Mouse (Mus musculus) mesoderm, embryonic 11.5 days (tissue): Measurements from ENCODE around the gene Ptprm.

Source experiments
- DNase-seq: peaks from one replicate; pipeline ENCODE4 v3.0.0-alpha.2; 2012; ENCODE audit warnings: low read depth, low spot score

The Ptprm gene

DNA sequence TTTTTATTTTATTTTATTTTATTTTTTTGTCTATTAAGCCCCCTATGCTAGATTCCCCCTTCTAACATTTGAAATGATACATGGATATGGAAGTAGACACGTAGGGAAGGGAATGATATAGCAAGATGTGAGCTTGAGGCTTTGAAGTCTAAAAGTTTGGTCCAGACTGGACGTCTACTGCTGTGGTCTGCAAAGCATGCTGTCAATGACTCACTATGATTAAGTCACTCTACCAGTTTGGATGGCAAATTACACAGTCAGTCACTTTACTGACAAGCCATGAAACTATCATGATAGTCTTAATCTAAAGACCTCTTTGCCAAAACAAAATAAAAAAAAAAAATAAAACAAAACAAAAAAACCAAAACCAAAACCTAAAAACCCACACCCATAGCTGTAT is 363.5 kb downstream of the Ptprm start:
- DNase-seq: no peak

DNA sequence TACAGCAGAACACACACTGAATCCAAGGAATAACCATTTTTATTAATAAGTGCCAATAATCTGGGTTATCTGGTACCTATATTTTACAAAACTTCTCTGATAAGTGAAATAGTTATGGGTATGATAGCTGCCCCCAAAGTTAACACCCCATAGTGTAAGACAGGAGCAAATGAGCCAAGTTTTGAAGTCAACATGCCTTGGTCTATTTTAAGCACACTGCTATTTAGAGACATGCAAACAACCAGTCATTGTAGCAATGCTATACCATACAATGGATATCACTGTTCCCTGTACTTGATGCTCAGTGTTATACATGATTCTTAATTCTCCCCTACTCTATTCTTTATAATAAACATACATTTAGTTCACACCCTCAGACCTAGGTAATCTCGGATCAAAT is 366.2 kb downstream of the Ptprm start:
- DNase-seq: no peak

DNA sequence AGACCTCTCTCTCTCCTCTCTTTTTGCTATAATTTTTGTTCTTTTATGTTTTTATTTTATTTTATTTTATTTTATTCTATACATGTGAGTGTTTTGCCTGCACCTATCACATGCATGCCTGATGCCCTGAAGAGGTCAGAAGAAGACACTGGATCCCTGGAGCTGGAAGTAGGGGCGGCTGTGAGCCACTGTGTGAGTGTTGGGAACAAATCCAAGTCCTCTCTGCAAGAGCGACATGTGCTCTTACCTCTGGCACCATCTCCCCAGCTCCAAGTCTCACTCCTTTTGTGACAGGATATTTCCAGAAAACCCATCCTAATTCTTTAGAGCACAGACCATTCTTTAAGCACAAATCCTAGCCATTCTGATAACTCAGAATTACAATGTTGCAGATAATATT is 372.6 kb downstream of the Ptprm start:
- DNase-seq: no peak

DNA sequence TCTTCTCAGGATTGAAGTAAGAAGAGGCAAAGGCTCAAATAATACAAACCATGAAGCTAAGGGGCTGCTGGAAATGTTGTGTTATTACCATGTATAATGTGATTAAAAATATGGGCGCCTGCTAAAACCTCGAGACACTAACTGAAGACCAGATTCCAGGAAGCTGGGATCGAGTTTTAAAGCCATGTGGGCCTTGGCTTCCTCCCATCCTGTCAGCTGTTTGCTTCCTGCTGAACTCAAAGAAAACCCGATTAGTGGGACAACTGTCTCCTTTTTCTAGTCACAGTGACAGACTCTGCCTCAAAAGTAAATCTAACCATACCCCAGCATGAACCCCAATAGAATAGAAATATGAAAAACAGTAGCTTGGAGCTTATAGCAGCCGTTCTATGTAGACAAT is 374.3 kb downstream of the Ptprm start:
- DNase-seq: no peak

DNA sequence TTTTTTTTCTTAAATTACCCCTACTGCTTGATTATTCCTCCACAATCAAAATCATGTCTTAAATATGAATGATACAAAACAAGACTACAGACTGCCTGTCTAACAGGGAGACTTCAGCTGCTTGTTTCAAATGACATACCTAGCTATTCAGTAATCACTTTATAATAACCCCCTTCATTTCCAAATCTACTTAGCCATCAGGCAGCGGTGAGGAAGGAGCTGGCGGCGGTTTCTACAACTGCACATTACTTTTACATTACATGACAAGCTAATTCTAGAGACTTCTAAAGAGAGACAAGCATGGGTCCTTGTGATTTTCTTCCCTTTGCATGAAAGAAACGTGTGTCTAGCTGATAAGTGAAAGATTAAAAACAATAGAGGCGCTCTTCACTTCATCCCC is 377.8 kb downstream of the Ptprm start:
- DNase-seq: no peak

- DNase-seq: no peak
Observed at GRCm38 (mm10) chr17:66972976-66973375, 381.3 kb downstream of the Ptprm start.

- no peak for DNase-seq
Observed at GRCm38 (mm10) chr17:66960986-66961385, 393.3 kb downstream of the Ptprm start.

- DNase-seq: no peak
Observed at GRCm38 (mm10) chr17:66960557-66960956, 393.7 kb downstream of the Ptprm start.

- DNase-seq: no peak
Observed at GRCm38 (mm10) chr17:66959815-66960214, 394.4 kb downstream of the Ptprm start.

GRCm38 (mm10) chr17:66958766-66959165 is 395.5 kb downstream of the Ptprm start:
- no peak for DNase-seq

DNA sequence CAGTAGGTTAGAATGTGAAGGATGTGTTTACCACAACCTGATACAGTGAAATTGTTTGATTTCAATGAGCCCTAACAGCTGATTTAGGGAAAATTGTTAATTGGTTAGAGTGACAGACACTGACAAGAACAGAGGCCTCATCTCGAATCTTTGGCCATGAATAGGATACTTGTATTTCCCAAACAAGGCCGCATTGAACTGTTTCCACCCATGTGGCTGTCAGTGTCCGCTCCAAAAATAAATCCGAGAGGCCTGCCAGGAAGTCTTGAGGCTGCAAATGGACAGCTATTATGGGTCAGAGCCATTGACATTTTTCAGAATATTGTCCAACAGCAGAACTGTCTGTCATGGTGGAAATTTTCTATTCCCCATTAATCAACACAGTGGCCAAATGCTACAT is 409.8 kb downstream of the Ptprm start:
- no peak for DNase-seq

GRCm38 (mm10) chr17:66943539-66943938 is 410.7 kb downstream of the Ptprm start:
- no peak for DNase-seq

DNA sequence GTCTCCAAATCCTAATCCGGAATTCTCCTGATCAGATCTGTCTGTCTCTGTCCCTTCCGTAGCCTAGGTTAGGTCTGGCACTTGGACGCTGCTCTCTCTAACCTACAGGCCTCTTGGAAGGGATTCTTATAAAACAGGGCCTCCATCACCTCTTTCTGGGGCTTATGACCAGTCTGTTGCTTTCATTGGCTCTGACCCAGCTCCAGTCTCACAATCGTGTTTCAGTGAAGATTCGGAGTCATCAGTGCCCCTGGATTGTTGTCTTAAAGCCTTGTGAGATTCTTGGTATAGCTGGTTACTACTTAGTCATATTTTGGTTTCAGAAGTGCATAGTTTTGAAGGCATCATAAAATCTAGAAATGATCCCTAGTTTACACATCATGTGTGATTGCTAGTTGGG is 428.6 kb downstream of the Ptprm start:
- no peak for DNase-seq

DNA sequence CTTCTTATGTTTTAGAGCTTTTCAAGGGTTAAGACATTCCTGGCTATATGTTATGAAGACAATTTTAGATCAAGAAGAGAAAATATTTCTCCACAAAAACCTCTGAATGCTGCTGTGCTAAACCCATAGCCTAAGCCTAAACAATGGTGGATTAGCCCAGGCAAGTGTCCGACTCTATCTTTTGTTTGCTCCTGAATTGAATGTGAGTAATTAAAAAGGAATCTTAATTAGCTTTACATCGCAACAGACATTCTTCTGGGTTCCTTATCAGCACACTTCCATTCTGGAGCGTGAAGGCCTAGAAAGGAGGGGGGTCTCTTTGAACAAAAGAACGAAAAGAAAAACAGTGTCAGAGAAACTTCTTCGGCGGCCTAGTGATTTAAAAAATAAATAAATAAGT is 439.6 kb downstream of the Ptprm start:
- DNase-seq: no peak

- DNase-seq: peak; percentile 10
Observed at GRCm38 (mm10) chr17:66912533-66912932, 441.7 kb downstream of the Ptprm start.

GRCm38 (mm10) chr17:66912120-66912519 is 442.1 kb downstream of the Ptprm start:
- no peak for DNase-seq

DNA sequence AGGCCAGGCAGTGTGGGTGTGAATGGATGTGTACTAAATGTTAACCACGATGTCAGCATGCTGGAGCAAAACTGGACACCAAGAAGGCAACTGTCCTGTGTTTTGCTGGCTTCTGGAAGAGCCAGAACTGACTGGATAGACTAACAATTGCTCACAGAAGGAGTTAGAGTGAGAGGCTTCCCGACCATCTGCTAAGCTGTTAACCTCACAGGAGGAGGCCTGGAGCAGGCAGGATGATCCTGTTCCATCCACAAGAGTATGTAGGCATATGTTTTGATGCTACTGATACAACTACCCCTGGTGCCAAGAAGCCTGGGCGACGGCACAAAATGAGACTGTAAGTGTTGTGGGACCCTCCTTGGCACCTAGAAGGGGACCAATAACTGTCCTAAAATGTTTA is 444.4 kb downstream of the Ptprm start:
- no peak for DNase-seq

DNA sequence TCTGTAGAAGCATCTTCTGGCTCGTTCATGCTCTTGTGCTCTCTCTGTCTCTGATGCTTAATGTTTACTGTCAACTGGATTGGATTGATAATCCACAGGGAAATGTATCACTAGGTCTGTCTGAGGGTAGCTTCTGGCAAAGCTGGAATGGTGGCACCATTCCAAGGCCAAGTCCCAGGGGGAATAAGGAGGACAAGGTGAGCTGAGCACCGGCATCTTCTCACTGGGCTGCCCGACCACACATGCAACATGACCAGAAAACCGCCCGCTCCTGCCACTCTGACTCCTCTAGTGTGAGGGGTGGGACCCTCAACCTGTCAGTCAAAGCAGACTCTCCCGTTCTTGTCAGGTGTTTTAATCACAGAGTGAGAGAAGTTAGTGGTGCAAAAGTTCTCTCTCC is 445.3 kb downstream of the Ptprm start:
- no peak for DNase-seq

DNA sequence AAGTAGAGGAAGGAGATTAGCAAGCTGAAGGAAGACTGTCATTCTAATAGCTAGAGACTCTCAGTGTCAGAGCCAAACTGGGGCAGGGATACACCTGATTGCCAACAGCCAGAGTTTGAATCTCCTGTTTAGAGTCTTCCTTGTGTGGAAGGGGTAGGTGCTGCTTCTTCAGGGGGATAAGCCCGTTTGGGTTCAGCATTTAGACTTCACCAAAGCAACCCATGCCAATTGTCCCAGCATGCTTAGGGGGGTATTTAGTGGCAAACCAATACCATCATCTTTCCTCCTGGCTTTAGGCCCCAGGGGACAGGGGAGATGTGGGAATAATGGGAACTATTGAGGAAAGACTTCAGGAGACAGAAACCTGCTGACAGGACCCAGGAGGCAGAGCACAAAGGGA is 460.1 kb downstream of the Ptprm start:
- DNase-seq: no peak

GRCm38 (mm10) chr17:66891916-66892315 is 462.3 kb downstream of the Ptprm start:
- DNase-seq: no peak

- DNase-seq: no peak
Observed at GRCm38 (mm10) chr17:66891067-66891862, 463.0 kb downstream of the Ptprm start.

DNA sequence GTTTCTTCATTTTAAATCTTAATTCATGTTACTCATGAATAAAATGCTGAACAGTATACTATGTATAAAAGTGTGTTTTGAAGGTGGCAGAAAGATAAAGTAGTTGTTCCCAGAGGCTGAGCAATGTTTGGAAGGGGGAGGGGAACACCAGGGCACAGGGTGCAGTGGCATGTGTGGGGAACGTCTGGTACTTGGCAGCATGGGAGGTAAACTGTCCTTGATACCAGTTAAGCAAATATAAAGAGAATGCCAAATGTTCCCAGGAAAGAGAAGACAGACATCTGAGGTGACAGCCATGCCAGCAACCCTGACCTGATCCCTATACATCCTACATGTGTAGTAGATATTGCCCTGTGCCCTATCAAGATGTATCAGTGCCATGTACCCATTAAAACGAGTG is 472.0 kb downstream of the Ptprm start:
- no peak for DNase-seq

- DNase-seq: no peak
Observed at GRCm38 (mm10) chr17:66880969-66881701, 473.1 kb downstream of the Ptprm start.
